Comparison of ENCODE assay signal across 7 mouse cellular contexts in genomic region chr17:12416250-12416895, GRCm38 (mm10). TPM values are rescaled to one million over a fixed set of nuclear protein-coding genes. Genes with fewer than 3 reads are reported as not detected.
DNase-seq lines count a peak whose midpoint lies in the region; ATAC-seq and TF ChIP-seq lines count a peak whose summit lies in the region.

No protein-coding gene starts in this region.

- H3K27ac ChIP-seq in limb, embryonic 10.5 days: peak overlapping the region; percentile 80; the same call in 1 of the 2 replicates
- H3K27ac ChIP-seq in midbrain, embryonic 15.5 days: no peak overlapping the region
- H3K27ac ChIP-seq in spleen, adult 2 months (ENCODE audit: insufficient read depth, low read length): no peak overlapping the region

- H3K4me3 ChIP-seq in limb, embryonic 10.5 days: no peak overlapping the region
- no peak overlapping the region for H3K4me3 ChIP-seq in midbrain, embryonic 15.5 days
- H3K4me3 ChIP-seq in spleen, adult 2 months (ENCODE audit: extremely low read depth, insufficient read depth, insufficient read length): no peak overlapping the region

- H3K4me2 ChIP-seq in midbrain, embryonic 15.5 days: no peak overlapping the region

- H3K4me1 ChIP-seq in limb, embryonic 10.5 days: peaks cover 31% of the 10 kb centered on the region
- no peaks in the 10 kb centered on the region for H3K4me1 ChIP-seq in midbrain, embryonic 15.5 days
- H3K4me1 ChIP-seq in spleen, adult 2 months (ENCODE audit: control insufficient read depth, insufficient read depth, insufficient read length): no peaks in the 10 kb centered on the region

- H3K36me3 ChIP-seq in limb, embryonic 10.5 days: no peaks in the 10 kb centered on the region
- H3K36me3 ChIP-seq in midbrain, embryonic 15.5 days (replicated peaks): no peaks in the 10 kb centered on the region
- no peaks in the 10 kb centered on the region for H3K36me3 ChIP-seq in spleen, adult 2 months (ENCODE audit: control insufficient read depth, insufficient read depth, low read length)

- TF ChIP-seq POLR2A in spleen, adult 2 months (IDR thresholded peaks at IDR 0.05; ENCODE audit: low read depth, low read length): no peak

- no peaks in the 10 kb centered on the region for H3K9me3 ChIP-seq in limb, embryonic 10.5 days (replicated peaks)
- no peaks in the 10 kb centered on the region for H3K9me3 ChIP-seq in midbrain, embryonic 15.5 days

- peak; percentile 75 to 83 for DNase-seq in adrenal gland, adult 18-20 months (ENCODE audit: low spot score in 2 of 2)
- peak; percentile 86 for DNase-seq in embryo, embryonic 10 days (ENCODE audit: low spot score)
- peak; percentile 80 for DNase-seq in gastrocnemius, postnatal 14 days
- peak; percentile 85 for DNase-seq in kidney, adult 18-20 months
- peak; percentile 86 for DNase-seq in limb, embryonic 10.5 days (ENCODE audit: low spot score)
- peak; percentile 15 to 66 for DNase-seq in spleen, adult 2 months (ENCODE audit: low read depth in 1 of 2, low spot score in 2 of 2)

- peak; percentile 60 for ATAC-seq in midbrain, embryonic 15.5 days (replicated peaks)

- H3K9ac ChIP-seq in midbrain, embryonic 15.5 days: no peak overlapping the region

- WGBS in limb, embryonic 10.5 days: 50% methylated on average over 6 of the region's 6 CpGs
- 50% methylated on average over 6 of the region's 6 CpGs for WGBS in midbrain, embryonic 15.5 days
- WGBS in spleen, adult 2 months: 42% methylated on average over 6 of the region's 6 CpGs

- peak; percentile 72; the same call in 1 of the 2 replicates for TF ChIP-seq CTCF in spleen, adult 2 months (IDR thresholded peaks at IDR 0.05; ENCODE audit: extremely low read depth, insufficient read depth, insufficient read length, insufficient replicate concordance)

- no peaks in the 10 kb centered on the region for H3K27me3 ChIP-seq in limb, embryonic 10.5 days (ENCODE audit: low read depth, poor library complexity, severe bottlenecking)
- H3K27me3 ChIP-seq in midbrain, embryonic 15.5 days (replicated peaks): no peaks in the 10 kb centered on the region
- H3K27me3 ChIP-seq in spleen, adult 2 months (ENCODE audit: control insufficient read depth, insufficient read depth, low read length): no peaks in the 10 kb centered on the region

- intact Hi-C loops in gastrocnemius, postnatal 14 days (cut with DNase I; ENCODE audit: low total_unique reads): loop anchor here (2.0 to 5.0 kb wide), 3 partner anchors 114 to 396 kb away; no protein-coding TSS in a partner anchor

RNA-seq across cellular contexts. Expression of gene Plg, which starts 38.0 kb away (rescaled TPM):
- total RNA-seq in adrenal gland, adult 18-20 months (2021): under 1 TPM in 1 of 2 experiments, not detected in 1; 0.36 TPM
- total RNA-seq in gastrocnemius, postnatal 14 days (2021): not detected
- polyA plus RNA-seq in limb, embryonic 10.5 days (2016; fragmentation: Nextera tagmentation; extraction: Ambion mirVana): 0.09 TPM in 1 of 2 replicates, not detected in the other
- polyA plus RNA-seq in midbrain, embryonic 15.5 days (2015; fragmentation: Nextera tagmentation; extraction: Ambion mirVana): 0.09 and 0.55 TPM in 2 replicates
- polyA plus RNA-seq in spleen, adult 2 months (2012; rRNA removed): 0.07 and 0.08 TPM in 2 replicates
